Mouse (Mus musculus) hindlimb bud, embryonic 11.5 days (tissue): ENCODE data around the gene Dnah2.

Experiments
- DNase-seq: peaks from one replicate; pipeline ENCODE4 v3.0.0-alpha.2; 2012; ENCODE audit warnings: low read depth, low spot score; ENCODE audit errors: extremely low spot score

The Dnah2 gene

DNA sequence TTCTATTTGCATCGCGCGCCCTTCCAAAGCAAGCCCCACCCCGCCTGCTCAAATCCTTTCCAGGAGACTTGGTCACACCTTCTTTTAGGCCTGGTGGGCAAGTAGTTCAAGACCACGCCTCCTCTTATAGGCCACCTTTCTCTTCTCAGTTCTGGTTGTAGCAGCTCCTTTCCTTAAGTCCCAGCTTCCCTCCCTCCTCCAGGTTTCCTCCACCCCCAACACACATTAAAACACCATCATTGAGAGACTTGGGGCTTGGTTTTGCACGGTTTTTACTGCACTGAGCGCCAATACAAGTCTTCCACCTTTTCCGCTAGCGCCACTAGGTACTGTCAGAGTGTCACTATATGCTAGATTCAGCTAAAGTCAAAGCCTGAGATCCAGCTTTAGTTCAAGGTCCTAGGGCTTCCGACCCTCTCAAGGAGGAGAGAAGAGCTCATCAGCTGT lies 128.3 kb downstream of the Dnah2 start:
- no peak for DNase-seq

DNA sequence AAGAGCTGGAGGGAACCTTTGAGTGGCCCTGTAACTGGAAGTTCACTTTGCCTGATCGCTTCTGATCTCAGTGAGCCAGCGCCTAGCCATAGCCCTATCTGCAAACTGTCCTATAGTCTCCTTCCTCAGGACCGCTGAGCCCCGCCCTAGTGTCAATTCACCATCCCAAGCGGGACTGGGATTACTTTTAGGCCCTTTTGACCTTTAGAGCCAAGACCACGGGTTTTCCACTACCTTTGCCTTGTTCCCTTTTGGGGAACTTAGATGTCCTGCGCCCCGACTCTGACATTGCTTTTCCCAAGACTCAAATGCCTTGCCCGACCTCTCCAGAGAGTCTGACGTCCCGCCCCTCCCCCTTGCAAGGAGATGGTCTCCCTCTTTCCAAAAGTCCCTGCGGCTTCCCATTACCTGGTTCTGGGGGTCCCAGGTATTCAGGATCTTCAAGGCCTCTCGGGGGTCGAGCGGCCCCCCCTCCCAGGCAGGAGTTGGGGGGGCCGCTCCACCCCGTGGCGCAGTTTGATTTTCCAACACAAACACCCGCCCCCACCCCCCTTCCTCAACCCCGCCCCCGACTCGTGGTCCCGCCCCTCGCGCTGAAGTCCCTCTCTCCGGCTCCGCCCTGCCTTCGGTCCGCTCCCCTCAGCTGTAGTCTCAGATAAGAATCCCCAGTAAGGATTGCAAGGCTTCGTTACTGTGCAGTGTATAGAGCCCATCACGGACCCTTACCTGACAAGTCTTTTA lies 128.9 kb downstream of the Dnah2 start:
- DNase-seq: no peak

DNA sequence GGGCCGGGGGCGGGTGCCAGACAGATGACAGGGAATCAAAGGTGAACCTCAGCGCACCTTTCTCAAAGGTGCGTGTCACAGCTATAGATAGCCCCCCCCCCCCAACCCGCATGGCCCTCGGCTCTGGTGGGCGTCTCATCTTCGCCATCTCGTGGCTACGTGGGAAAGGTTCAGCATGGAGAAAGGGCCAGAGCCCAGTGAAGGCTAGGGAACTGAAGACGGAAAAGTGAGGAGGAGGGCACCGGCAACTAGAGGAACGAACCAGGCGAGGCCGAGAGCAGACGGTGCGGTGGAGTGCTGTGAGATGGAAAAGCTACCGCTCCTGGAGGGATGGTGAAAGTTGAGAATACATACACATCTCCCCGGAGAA lies 129.5 kb downstream of the Dnah2 start:
- no peak for DNase-seq

DNA sequence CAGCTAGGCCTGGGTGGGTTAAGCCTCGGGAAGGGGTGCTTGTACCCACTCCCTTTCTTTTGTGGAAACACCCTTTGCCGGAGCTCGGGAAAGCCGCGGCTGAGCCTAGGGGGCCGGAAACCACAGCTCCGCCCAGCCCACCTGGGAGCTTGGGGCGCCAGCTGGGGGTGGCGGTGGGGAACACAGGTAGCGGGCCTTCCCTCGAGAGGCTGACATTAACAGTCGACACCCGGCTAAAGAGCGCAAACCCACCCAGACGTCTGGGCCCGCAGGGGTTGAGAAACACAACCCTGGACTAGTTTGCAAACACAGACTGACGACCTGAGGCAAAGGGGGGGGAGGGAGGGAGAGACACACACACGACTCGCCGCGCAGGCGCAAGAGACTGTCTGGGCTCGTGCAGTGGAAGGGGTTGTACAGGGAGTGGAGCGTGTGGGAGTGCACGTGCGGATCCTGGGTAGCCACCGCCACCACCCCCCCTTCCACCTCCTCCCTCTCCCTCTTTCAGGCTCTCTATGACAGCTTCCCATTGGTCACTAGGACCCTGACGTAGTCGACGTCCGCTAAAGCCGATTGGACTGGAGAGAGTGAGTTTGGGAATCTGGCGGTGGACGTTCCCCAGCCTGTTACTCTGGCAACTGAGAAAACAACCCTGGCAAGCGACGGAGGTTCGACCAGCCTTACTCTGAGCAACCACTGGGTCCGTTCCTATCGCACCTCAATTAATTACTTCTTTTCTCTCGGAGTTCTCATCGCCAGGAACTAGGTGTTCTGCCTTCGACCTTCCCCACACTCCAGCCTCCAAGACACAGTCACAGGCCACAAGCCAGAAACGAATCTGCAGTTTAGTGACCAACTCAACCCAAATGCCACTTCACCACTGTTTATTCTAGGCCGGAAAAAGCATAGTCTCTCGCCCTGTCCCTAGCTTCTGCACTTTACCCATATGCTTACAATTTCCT lies 130.1 kb downstream of the Dnah2 start:
- DNase-seq: peak; percentile 96

DNA sequence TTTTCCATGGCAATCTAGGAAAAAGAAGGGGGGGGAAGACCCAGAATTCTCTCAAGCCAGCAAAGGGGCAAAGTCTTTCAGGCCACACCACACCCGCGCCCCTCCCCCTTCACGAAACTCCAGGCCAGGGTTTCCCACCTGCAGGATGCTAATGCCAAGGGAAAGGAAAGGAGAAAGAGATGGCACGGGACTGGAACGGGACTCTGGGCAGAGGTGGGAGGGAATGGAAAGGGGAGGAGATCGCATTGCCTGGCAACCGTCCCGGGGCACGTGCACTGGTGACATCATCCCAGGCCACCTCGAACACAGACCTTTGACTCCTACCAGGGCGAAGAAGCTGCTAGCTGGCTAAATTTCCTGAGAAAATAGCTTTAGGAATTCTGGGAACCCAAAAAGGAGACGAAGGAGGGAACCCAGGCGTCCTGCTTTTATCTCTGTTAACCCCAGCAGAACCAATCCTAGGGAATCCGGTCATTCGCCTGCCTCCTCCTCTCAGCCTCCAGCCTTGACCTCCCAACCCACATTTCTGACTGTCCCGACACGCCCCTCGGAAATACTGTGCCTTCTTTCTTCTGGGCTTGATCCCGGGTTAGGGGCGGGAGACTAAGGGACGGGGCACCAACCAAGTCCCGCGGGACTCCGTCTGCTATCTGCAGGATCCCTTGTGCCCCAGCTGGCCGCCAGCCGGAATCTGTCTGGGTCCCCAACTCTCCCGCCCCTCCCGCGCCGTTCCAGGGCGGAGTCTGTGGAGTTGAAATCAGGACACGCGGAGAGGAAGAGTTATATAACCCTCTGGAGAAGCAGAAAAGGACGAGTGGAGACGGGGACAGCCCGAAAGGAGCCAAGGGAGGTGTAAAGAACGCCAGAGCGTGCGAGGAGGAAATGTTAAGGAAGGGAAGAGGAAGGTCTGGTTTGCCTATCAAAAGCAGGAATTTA lies 131.2 kb downstream of the Dnah2 start:
- no peak for DNase-seq

DNA sequence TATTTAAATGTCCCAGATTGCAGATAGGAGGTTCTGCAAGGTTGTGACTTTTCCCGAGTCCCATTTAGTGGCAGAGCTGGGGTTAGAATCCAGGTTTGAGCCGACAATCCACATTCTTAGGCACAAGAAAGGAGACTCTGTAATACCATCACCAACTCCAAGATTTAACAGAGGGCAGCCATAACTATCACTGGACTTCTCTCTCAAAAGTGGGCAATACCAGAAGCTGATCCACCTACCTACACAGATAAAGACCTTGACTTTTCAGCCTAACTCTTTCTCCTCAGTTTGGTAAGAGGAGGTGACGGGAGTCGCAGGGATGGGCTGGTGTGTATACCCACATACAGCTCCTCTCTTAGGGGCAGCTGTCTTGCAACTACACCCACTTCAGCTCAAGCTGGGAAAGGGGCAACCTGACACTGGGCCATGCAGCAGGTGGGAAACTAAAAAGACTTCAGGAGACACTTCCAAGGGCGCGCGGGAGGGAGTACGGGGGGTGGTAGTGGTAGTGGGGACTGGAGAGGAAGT lies 131.9 kb downstream of the Dnah2 start:
- DNase-seq: no peak

DNA sequence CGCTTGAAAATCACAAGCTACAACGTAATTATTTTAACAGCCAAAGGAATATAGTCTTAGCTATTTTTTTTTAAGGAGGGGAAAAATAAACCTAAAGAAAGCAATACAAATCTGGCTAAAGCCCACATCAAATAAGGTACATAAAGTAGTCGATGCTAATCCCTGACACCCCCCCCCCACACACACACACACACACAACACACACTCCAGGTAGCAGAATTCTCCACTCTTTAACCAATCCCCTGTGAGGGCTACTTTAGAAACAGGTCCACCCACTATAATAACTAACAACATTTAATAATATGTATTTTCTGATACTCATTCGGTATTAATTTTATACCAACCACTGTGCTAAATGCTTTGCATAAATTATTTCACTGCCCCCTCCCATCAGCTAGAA lies 132.4 kb downstream of the Dnah2 start:
- DNase-seq: no peak

DNA sequence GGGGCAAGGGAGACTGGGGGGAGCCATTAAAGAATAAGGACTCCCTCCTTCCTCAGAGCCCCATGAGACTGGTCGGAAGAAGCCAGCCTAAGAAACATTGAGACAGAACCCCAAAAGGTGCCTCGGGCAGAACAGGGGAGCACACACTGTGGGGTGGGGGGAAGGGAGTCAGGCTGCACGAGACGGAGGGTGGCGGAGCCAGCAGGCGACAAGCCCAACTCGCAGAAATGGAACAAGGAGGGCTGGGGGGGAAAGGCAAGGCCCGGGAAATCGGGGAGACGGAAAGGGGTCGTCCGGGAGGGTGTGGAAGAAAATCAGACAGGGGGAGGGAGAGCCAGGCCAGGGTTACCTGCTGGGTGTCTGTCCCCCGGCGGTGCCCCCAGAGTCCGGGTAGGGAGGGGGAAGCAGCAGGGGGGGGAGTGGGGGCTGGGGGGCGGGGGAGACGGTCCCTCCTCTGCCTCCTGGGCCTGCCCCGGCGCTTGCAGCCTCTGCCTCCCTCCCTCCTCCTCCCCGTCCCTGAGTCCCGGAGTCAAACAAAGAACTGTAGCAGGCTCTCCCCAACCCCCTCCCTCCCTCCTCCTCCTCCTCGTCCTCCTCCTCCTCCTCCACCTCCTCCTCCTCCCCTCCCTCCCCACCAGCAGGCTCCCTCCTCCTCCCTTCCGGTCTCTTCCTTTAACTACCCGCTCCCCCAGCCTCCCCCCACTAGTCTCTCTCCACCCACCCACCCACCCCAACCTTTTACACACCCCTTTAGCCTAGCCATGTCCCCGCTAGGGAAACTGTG lies 133.1 kb downstream of the Dnah2 start:
- no peak for DNase-seq

DNA sequence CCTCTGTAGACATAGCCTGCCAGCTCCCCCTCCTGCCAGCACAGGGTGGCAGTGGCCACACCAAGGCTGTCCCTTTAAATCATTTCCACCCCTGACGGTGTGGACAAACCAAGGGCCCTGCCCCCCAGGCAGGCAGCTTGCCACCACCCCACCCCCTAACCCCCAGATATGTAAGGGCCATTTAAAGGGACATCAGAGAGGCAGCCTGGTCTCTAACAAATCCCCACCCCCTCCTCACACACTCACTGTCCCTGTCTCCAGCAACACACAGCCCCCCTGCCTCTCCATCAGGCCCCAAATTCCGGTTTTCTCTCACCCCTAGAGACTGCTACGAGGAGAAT lies 133.6 kb downstream of the Dnah2 start:
- DNase-seq: no peak

DNA sequence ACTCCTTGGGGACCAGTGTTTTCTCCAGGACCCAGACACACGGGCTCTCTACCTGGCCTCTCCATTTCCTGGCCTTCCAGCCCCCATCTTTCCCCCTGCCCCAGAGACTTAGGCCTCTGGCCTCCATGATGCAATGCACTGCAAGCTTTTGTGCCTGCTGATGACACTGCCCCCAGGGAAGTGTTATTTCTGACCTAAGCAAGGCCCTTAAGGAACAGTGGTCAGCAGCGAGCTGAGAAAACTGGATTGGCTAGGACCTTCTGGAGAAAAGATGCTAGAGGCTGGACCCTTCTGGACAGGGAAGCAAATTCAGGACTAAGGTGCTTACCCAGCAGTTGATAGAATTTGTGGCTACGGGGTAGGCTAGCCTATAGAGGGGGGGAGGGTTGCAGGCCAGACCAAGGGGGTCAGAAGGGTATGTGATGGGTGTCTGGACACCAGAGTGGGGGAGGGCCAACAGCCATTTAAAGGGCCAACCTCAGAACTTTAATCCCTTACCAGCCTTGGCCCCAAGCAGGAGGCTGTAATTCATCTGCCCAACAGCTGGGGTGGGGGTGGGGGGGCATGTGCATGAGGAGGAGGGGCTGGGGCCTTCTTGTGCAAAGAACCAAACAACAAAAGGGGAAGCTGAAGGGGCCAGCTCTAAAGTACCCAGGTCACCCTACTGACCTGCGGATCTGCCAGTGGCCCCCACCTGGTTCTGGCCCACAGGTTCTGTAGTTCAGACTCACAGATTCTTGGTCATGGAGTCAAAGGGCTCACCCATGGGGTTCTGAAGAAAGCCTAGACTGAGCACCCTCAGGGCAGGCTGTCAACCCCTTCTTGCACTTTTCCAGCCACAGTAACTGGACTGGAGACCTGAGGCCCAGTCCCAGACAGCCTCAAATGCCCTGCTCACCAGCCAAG lies 134.2 kb downstream of the Dnah2 start:
- DNase-seq: no peak

DNA sequence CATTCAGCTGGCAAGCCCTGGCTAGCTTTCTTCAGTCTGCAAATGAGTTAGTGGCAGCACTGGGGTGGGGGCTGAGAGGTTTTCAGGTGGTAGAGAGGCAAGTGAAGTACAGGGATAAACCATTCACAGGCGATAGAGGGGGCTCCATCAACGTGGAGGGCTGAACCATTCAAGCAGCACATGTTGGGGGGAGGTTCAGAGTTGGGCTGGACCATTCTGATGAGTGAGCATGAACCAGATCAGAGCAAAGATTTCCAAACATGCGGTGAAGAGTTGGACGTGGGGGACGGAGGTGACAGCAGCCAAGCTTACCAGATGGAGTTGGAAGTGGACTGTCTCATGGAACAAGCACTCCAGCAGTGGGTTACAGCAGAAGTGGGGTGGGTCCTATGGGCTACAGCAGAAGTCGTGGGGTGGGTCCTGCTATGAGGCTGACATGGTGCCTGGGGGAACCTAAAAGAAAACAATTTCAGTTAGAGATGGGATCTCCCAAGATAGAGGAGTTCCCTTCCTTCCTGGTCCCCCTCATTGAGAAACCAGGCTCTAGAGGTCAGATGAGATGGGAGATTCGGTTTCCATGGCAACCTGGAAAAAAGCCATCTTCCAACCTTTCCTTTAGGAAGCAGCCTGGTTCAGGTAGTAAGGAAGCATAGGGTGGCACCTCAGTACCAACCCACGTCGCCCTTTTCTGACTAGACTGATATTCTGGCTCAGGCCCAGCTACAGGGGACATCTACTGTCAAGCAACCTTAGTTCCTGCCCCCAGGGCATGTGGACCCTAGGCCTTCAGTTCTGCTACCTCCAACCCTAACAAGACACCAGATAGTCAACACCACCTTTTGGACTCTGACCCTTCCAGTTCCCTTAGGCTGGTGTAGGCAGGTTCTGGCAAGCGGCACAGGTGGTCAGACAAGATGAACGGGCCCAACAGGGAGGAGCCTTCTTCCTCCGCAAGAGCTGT lies 135.4 kb downstream of the Dnah2 start, which contains the start of gene Kdm6b:
TSS of gene Kdm6b (minus strand) at position 455 of the 961 bp plus-strand sequence.
- no peak for DNase-seq

DNA sequence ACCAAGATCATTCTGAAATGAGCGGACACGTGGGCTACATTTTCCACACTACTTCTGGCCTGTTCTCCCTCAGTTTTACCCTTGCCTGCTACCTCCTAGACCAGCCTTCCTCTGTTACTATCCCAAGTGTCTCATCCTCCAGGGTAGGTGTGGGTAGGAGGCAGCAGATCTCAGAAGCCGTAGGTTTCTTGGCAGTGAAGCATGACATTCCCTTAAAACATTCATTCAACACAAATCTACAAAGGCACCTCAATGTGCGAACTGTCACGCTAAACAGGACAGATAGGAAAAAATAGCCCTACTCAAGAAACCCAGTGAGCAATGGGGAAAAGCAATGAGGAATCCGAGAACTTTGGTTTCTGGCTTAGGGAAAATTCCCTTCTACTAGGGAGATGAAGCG lies 136.4 kb downstream of the Dnah2 start:
- no peak for DNase-seq

DNA sequence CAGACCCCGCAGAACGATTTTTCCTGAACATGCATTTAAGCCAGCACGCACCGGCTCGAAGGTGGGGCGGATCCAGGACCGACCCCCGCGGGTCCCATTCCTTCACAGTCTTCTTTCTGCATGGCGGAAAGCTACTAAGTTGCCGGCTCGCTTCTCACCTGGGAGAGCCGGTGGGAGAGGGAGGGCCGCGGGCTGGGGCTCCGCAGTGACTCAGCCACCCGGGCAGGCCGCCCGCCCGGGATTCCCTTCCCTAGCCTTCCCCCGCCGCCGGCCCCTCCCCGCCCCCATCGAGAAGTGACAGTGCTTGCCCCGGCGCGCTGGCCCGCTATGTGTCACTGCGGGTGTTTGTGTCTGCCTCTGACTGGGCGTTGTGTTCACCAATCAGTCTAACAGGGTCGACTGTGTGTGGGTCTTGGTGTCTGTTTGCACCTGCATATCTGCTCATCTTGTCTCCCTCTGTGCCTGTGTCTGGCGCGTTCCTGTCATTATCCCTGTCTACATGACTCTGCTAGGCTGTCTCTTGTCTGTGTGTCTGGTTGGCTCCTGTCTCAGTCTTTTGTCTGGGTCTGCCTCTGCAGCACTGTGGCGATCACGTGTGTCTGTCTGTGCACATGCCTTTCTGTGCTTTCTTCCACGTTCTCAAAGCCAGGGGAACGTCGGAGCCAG lies 137.2 kb downstream of the Dnah2 start:
- no peak for DNase-seq

DNA sequence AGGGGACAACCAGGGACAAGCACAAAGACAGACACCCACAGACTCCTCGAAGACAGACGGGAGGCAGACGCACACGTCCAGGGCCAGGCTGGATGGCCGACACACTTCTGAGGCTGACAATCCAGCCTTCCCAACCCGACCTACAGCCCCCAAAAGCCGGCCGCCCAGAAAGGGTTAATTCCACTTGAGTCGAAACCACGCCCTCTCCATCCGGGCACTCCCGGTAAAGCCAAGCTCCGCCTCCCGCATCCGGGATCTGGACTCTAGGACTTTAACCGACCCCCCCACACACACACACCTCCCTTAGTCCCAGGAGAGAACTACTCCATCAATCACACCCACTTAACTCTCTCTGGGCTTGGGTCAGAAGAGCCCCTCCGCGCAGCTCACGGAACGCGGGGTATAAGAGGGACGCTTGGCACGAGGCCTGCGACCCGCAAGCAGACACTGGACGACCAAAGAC lies 137.8 kb downstream of the Dnah2 start:
- peak; percentile 96 for DNase-seq

DNA sequence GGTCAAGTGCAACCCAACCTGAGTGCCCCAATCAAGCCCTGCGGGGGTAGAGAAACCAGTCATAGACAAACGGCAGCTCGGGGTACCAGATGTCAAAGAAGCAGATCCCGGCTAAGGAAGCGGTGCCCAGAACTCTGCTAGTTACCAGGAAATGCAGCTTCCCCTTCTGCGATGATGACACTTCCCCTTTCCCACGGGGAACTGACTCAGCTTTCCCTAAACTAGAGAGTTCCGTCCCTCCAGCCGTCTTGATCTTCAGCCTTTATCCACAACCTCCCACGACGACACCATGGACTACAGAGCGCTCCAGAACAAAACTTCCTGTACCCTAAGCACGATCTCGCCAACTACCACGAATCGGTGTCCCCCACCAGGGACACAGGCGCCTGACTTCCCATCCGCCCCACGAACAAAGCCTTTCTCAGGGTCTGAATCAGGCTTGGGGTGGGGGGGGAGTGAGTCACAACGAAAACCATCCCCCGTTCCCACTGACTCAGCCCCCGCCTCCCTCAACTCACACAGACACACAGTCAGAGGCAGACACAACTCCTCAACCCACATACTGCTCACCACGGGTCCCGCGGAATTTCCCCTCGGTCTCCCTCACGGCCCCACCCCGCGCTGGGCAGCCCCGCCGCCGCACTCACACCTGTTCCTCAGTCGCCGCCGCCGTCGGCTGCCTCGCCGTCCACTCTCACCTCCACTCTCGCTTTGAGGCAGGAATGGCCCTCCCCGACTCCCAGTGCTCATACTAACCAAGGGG lies 138.4 kb downstream of the Dnah2 start:
- DNase-seq: no peak

DNA sequence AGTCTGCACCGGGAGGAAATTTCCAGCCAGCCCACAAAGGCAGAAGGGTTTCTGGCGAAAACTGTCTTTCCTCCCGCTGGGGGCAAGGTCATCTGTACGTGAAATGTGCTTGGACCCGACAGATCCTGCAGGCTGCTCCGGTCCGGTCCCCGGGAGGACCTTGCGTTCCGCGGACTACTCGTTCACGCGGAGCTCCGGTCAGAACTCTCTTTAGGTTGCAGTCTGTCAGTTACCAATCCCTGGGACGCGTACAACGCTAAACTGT lies 138.9 kb downstream of the Dnah2 start:
- DNase-seq: no peak
